Mouse (Mus musculus): ENCODE measurements around the gene Gpr108. TPM values are rescaled to one million over a fixed set of nuclear protein-coding genes. Genes with fewer than 3 reads are reported as not detected.
"Not testable (repeated sequence)": the region's sequence is repeated elsewhere in the genome, so short reads cannot be mapped to it uniquely, and the experiment has no call there.

Gene Gpr108
- total RNA-seq (2014; fragmentation: Nextera tagmentation): 26.6 and 27.2 TPM in 2 replicates
- 18.9 and 20.9 TPM in 2 replicates for total RNA-seq (2017)

DNA sequence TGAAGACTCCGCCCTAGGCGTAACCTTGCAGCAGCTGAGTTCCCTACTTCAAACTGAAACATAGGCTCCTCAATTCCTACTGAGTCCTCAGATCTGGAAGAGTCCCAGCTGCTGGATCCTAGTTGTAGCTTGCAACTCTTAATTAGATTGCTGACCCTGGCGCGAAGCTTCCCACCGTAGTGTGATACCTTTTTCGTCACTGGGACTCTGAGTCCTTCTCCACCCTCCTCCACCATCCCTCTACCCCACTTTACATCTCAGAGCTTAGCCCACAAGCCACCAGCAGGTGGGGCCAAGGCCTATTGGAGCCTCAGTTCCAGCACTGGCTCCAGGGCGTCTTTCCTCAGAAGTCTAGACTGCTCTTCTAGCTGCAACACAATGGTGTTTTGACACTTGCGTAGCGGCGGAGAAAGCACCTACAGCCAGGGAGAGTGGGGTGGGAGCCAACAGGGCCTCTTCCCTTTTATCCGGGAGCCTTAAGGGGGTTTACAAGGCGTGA is at the start of gene Gpr108:
Gpr108 (minus strand) TSS at position 246 of the 499 bp plus-strand sequence.
- peak; percentile 49 for ATAC-seq (replicated peaks; ENCODE audit: poor library complexity, severe bottlenecking)

DNA sequence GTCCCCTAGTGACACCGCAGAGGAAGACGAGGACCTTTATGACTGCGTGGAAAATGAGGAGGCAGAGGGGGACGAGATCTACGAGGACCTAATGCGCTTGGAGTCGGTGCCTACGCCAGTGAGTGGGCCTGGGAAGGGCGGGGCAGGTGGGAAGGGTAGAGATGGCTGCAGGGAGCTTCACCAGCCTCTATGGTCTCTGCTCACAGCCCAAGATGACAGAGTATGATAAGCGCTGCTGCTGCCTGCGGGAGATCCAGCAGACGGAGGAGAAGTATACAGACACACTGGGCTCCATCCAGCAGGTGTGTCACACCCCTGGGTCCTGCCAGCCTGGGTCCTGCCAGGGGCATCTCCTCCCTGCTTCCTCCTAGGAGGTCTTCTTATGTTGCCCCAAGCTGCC is 48.8 kb upstream of the Gpr108 start:
- no peak for ATAC-seq (replicated peaks; ENCODE audit: poor library complexity, severe bottlenecking)

DNA sequence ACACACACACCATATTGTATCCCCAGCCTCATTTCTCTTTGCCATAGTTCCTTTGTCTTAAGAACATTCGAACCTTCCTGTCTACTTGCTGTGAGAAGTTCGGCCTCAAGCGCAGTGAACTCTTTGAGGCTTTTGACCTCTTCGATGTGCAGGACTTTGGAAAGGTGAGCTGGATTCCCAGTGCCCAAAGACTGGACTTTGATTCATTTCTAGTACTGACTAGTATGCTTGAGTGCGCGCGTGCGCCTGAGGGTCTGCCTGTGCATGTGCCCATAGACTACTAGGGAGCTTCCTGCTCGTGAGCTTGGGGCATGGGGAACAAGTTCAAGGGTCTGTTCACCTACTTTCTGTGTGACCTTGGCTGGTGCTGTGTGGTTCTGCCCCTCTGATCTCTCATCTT is 47.7 kb upstream of the Gpr108 start:
- no peak for ATAC-seq (replicated peaks; ENCODE audit: poor library complexity, severe bottlenecking)

DNA sequence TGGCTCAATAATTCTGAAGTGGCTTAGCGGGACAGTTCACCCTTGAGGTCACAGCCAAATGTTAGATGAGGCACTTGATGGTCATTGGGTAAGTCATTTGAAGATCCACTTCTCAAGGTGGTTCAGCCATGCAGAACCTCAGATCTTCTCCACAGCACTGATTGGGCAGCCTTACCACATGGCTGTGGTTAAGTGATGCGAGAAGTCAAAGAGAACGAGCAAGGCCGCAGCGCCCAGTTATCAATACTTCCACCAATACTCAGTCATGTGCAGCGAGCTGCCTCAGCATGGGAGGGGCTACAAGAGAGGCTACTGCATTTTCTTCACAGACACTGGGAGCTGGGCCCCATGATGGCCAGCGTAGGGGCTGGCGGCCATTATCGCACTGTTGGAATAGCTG is 44.7 kb upstream of the Gpr108 start:
- no peak for ATAC-seq (replicated peaks; ENCODE audit: poor library complexity, severe bottlenecking)

DNA sequence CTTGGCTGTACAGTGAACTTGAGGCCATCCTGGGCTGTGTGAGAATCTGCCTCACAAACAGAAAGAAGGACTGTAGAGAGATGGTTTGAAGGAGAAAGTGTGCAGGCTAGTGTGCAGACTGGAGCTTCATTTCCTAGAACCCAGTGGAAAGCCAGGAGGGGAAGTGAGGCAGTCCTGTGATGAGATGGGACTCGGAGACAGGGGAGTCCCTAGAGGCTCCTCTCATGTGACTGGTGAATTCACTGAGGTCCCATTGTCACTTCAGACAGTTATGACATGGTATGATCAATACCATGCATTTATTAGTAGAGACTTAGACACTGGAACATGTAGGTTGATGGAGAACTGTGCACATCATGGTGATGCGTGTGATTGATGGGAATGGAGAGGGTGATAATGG is 44.1 kb upstream of the Gpr108 start:
- ATAC-seq (replicated peaks; ENCODE audit: poor library complexity, severe bottlenecking): no peak

DNA sequence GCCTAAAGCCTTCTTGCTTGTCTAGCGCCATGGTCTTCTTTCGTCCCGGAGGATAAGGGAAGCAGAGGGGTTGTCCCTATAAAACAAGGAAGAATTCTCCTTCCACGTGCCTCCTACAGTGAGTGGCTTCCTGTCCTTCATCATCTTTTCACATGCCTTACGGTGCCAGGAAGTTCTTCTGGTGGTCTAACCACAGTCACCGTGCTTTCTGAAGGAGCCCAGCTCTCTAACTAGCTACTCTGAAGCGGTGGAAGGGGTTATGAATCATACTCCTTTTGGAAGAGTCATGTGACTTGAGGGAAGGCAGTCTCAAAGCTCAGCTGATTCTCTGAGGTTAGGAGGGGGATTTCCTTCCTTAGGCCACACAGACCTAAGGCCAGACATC is 42.4 kb upstream of the Gpr108 start:
- ATAC-seq (replicated peaks; ENCODE audit: poor library complexity, severe bottlenecking): peak; percentile 71

DNA sequence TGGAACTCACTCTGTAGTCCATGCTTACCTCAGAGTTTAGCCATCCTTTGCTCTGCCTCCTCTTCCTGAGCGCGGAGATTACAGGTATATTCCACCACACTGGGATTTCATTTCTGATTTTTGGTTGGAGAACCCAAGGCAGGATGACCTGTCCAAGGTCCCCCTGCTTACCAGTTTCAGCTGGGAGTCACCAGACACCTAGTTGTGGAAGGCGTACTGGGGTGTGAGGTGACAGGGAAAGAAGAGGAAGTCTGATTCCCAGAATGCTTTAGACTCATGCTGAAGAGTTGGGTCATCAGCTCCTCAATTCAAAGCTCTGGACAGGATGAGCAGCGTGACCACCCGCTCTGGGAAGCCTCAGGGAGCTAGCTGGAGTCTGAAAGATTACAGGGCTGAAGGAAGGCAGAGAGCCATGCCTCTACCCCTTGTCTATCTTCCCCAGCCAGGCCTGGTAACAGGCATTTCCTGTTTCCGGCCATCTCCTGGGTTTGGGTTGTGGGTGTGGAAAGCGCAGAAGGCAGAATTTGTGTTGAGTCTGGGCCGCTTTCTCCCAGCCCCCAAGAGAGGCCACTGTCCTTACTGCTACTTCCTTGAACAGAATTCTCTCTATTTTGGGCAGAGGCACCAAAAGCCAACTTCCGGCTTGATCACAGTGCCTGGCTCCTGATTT is 41.9 kb upstream of the Gpr108 start:
- ATAC-seq (replicated peaks; ENCODE audit: poor library complexity, severe bottlenecking): peak; percentile 76

DNA sequence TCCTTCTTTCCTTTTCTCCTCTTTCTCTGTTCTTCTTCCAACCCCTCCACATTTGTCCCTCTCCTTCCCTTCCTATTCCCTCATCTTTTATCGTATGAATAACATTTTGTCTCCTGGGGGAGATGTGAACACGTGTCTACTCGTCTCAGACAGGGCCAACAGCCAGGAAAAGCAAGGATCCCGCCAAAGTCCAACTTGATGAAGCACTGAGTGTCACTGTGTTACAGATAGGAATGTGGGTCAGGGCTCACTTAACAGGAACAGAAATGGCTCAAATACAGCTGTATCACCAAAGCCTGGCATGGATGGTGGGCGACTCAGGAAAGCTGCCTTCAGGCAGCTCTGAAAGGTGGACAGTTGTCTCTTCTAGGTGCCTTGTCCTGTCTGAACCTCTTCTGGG is 41.0 kb upstream of the Gpr108 start:
- ATAC-seq (replicated peaks; ENCODE audit: poor library complexity, severe bottlenecking): no peak

DNA sequence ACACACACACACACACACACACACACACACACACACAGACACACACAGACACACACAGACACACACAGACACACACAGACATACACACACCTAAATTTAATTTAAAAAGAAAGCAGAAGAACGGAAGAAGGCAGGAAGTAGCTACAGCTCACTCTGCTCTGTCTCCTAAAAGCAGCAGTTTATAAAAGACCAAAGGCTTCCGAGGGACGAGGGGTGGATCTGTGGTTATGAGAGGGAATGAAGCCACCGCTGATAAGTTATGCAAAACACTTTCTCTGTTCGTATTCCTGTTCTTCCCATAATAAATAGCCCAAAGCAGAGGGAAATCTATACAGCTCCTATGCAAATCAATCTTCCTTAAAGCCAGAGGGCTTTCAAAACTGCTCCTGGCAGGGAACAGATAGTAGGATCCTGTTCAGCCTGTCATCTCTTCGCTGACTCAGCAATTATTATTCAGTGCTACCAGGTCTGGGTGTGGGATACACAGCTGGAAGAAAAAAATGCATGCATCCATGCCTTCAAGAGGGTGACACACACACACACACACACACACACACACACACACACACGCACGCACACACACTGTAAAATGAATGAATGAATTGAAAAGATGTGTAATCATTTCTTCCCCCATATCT is 38.6 kb upstream of the Gpr108 start:
- no peak for ATAC-seq (replicated peaks; ENCODE audit: poor library complexity, severe bottlenecking)

DNA sequence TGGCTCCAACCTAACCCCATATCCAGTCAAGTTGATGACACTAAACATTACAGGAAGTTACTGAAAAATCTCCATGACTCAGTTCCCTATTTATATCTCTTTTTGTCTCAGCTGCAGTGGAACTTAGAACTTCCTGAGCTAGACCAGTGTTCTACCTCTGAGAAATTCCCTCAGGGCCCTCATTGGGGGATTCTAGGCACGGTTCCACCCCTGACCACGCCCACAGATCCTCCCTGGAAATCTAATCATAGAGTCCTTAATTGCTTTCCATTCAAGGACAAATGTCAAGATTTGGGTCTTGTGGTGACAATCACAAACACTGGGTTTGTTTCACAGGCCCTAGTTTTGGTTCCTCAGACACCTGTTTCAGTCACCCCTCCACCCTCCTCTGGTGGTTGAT is 36.8 kb upstream of the Gpr108 start:
- ATAC-seq (replicated peaks; ENCODE audit: poor library complexity, severe bottlenecking): peak; percentile 51

DNA sequence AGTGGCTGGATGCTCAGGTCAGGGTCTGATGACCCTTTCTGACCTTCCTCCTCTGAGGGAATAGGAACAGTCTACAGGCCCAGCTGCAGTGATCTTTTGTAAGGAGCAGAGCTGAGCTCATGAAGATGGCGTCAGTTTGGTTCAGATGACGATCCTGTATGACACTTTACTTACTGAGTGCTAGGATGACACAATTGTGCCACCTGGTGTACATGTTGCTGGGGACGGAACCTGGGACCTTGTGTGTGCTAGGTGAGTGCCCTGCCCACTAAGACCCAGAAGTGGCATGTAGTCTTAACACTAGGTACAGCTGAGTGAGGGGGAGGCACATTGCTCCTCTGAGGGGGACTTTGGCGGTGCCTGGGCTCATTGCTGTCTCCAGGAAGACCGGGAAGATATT is 35.7 kb upstream of the Gpr108 start:
- ATAC-seq (replicated peaks; ENCODE audit: poor library complexity, severe bottlenecking): no peak

DNA sequence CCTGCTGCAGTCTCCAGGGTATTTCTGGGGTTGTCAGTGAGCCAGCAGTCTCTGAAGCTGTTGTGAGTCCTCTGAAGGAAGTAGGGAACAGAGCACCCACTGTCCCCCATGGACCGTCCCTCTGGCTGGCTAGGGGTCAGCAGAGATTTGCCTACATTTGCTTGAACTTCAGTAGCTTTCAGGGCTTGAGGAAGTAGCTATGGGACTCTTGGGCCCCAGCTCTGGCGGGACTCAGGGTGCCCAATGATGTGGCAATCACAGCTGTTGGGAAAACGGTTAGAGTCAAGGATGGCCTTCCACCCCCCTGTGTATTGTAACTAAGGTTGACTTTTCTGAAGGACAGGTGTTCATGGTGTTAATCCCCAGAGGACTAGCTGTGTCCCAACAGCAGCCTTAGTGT is 32.2 kb upstream of the Gpr108 start:
- ATAC-seq (replicated peaks; ENCODE audit: poor library complexity, severe bottlenecking): peak; percentile 36

DNA sequence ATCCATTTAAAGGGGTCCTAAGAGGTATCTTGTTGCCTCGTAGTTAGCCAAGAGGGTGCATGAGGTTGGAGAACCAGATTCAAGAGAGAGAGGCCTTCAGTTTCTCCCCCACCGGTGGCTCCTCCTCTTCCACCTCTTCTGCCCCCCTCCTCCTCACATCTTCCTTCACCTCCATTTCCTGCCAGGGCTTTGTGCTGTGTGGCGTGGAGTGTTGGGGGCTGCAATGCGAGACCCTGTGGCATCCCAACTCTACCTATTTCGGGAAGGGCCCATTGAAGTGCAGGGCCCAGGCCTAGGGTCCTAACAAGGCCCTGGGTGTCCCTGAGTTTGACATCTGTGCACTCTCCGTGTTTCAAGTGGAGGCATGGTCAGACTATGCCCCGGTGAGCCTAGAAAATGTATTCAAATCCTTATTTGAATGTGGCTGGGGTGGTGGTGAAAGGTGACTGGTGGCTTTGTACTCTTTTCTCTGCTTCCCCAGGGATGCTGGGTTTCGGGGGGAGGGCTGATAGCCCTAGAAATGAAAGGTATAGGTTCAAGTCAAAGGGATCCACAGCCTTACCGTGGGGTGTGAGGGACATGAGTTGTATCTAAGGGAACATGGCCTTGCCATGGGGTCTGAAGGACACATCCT is 31.5 kb upstream of the Gpr108 start:
- ATAC-seq (replicated peaks; ENCODE audit: poor library complexity, severe bottlenecking): no peak

DNA sequence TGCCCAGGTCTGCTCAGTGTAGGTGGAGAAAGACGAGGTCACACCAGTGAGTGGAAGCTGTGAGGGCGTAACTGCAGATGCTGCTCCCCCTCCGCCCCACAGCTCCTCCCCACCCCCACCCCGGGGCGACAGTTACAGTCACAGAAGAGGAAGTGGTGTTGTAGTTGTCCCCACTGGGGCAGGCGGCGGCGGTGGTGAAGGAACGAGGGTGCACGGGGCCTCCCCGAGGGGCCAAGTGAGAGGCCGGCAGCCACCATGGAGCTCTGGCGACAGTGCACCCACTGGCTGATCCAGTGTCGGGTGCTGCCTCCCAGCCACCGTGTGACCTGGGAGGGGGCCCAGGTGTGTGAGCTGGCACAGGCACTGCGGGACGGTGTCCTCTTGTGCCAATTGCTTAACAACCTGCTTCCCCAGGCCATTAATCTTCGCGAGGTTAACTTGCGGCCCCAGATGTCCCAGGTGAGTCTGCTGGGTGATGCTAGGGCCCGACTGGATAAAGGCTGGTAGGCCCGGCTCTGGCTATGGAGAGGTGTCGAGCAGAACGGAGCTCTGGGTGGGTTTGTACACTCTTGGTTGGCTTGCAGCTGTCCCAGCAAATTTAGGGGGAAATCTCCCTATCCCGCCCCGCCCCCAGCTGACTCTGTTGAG is 30.8 kb upstream of the Gpr108 start, which contains the start of gene Vav1:
Vav1 (plus strand) TSS at position 158 of the 648 bp plus-strand sequence.
- peak; percentile 61 for ATAC-seq (replicated peaks; ENCODE audit: poor library complexity, severe bottlenecking)

DNA sequence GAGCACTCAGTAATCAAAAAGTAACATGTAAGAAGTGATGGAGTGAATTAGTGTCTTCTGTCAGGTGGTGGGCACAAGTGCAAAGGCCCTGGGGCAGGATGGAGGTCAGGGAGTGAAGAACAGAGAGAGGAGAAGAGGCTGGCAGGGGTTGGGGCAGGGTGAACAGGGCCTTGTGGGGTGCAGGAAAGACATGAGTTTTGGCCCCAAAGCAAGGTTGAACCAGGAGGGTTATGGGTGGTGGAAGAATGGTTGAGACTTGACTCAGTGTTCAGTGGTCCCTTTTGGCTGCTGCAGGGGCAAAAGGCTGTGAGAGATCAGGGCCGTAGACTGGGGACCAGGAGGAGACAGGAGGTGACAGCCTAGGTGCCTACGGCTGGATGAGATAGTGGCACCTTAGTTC is 30.3 kb upstream of the Gpr108 start:
- ATAC-seq (replicated peaks; ENCODE audit: poor library complexity, severe bottlenecking): no peak

DNA sequence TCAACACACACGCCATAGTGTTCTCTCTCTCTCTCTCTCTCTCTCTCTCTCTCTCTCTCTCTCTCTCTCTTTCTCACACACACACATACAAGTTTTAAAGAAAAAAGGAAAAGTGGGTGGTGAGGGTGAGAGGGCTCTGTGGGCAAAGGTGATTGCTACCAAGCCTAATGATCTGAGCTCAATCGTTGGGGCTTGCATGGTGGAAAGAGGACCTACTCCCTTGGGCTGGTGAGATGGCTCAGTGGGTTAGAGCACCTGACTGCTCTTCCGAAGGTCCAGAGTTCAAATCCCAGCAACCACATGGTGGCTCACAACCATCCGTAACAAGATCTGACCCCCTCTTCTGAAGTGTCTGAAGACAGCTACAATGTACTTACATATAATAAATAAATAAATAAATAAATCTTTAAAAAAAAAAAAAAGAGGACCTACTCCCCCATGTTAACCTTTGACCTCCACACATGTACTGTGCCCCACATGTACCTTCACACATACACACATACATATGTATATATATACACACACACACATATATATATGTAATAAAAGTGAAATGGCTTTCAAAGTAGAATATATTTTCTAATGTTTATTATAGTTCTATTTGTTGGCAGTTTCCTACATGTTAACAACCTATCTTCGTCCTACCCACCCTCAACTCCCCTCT is 29.5 kb upstream of the Gpr108 start:
- ATAC-seq (replicated peaks; ENCODE audit: poor library complexity, severe bottlenecking): not testable (repeated sequence)

DNA sequence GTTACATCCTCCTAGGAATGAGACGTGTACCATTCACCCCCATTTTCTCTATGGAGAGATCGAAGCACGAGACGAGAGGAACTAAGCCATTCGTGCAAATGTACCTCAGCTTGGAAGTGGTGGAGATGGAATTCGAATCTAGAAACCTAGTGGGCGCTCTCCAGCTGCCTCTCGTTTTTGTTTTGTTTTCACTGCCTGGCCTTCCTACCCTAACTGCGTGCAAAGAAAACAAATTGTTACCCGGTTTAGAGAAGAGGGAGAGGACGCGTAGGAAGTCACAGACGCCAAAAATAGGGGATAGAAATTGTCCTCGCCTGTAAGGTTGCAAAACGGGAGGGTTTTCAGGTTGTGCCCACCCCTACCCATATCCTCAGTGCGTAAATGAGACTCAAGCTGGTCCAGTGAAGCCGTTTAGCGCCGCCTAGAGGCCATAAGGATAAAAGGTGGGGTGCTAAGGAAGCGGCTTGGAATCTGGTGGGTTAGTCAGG is 28.4 kb upstream of the Gpr108 start:
- ATAC-seq (replicated peaks; ENCODE audit: poor library complexity, severe bottlenecking): peak; percentile 38

DNA sequence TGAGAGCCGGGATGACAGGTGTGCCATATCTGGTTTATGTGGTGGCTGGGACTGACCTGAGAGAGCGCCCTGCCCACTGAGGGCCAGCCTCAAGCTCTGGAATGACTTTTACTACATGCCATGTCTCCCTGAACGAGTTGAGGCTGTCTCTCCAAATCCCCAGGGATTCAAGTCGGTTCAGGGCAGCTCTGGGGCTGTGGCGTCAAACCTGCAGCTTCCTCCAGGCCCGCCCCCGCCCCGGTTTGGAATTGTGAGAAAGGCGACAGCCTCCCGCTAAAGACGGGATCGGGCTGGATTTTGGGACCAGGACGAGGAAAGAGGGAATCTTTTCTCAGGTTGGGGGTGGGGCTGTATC is 27.7 kb upstream of the Gpr108 start:
- ATAC-seq (replicated peaks; ENCODE audit: poor library complexity, severe bottlenecking): no peak

DNA sequence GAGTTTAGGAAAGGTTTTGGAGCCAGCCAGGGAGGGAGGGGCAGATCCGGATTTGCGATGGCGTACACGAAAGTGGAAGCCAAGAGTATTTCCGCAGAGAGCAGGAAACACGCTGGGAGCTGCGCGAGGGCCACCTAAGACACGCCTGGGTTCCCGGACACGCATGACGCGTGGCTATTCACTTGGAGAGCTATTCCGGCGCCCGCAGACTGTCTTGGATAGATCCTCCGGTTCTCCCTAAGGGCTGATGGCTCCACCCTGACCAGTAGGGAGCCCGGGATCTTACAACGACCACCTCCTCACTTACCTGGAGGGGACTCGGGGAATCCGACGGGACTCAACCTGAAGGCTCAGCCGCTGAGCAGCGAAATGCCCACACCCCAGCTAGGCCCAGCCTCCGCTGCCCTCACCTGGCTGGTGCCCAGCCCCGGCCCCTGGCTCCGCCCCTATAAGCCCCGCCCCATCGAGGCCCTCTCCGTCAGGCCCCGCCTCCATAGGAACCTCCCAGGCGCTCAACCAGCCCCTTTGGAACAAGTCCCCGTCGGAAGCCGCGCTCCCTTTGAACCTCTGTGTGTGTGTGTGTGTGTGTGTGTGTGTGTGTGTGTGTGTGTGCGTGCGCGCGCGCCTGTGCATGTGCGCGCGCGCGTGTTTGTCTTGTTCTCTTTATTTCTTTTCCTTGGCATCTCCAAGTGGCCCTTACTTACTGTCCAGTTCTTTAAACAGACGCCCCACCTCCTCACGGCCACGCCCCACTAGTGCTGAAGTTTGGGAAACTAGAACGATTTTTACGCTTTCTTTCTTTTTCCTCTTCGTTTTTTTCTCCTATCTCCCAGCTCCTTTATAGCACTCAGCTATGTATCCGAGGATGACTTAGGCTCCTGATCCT is 27.1 kb upstream of the Gpr108 start:
- ATAC-seq (replicated peaks; ENCODE audit: poor library complexity, severe bottlenecking): peak; percentile 55

Data from granulocyte monocyte progenitor cell, adult 5-6 weeks (primary cell).